Mouse (Mus musculus): ENCODE data around the gene Calr3. TPM values are rescaled to one million over a fixed set of nuclear protein-coding genes. Genes with fewer than 3 reads are reported as not detected.

The Calr3 gene
- total RNA-seq (2021) = 1 to 10 TPM; 1.3 to 2.0 TPM
- long read RNA-seq, experiment 1, partial matches to known transcripts = 0 of 4 reads
- long read RNA-seq, experiment 1, other reads (novel, unspliced or antisense) = 0 of 4 reads
- long read RNA-seq, experiment 2, partial matches to known transcripts = 0 of 2 reads
- long read RNA-seq, experiment 2, other reads (novel, unspliced or antisense) = 0 of 2 reads

GRCm38 (mm10) chr8:72443338-72443993, at the start of gene Calr3, which contains the start of gene 1700030K09Rik:
Gene Calr3, minus strand, starts transcription at chr8:72443870.
Gene 1700030K09Rik, plus strand, starts transcription at chr8:72443880.
- DNase-seq (ENCODE audit: low spot score in 2 of 2) = peak; percentile 93 to 98

GRCm38 (mm10) chr8:72493381-72493780, 49.7 kb upstream of the Calr3 start:
- DNase-seq (ENCODE audit: low spot score in 2 of 2) = no peak

- DNase-seq (ENCODE audit: low spot score in 2 of 2) = peak; percentile 99 to 100
Measured at GRCm38 (mm10) chr8:72492622-72493081, 49.0 kb upstream of the Calr3 start.

- no peak for DNase-seq (ENCODE audit: low spot score in 2 of 2)
Measured at GRCm38 (mm10) chr8:72491680-72492621, 48.3 kb upstream of the Calr3 start, which contains the start of gene Slc35e1. Gene Slc35e1, minus strand, starts transcription at chr8:72492614.

- DNase-seq (ENCODE audit: low spot score in 2 of 2) = no peak
Measured at GRCm38 (mm10) chr8:72491017-72491416, 47.3 kb upstream of the Calr3 start.

- no peak for DNase-seq (ENCODE audit: low spot score in 2 of 2)
Measured at GRCm38 (mm10) chr8:72487014-72487413, 43.3 kb upstream of the Calr3 start.

- peak in 1 of 2 experiments; percentile 42 for DNase-seq (ENCODE audit: low spot score in 2 of 2)
Measured at GRCm38 (mm10) chr8:72485456-72486199, 42.0 kb upstream of the Calr3 start.

GRCm38 (mm10) chr8:72474826-72475546, 31.3 kb upstream of the Calr3 start, which contains the start of gene Cherp:
Gene Cherp, minus strand, starts transcription at chr8:72475226.
- DNase-seq (ENCODE audit: low spot score in 2 of 2) = peak; percentile 86 to 94

GRCm38 (mm10) chr8:72470684-72471083, 27.0 kb upstream of the Calr3 start:
- DNase-seq (ENCODE audit: low spot score in 2 of 2) = no peak

- no peak for DNase-seq (ENCODE audit: low spot score in 2 of 2)
Measured at GRCm38 (mm10) chr8:72469984-72470383, 26.3 kb upstream of the Calr3 start.

GRCm38 (mm10) chr8:72469243-72469642, 25.6 kb upstream of the Calr3 start:
- no peak for DNase-seq (ENCODE audit: low spot score in 2 of 2)

GRCm38 (mm10) chr8:72464211-72464610, 20.5 kb upstream of the Calr3 start:
- DNase-seq (ENCODE audit: low spot score in 2 of 2) = no peak

- DNase-seq (ENCODE audit: low spot score in 2 of 2) = no peak
Measured at GRCm38 (mm10) chr8:72459881-72460533, 16.3 kb upstream of the Calr3 start.

- DNase-seq (ENCODE audit: low spot score in 2 of 2) = no peak
Measured at GRCm38 (mm10) chr8:72458457-72458856, 14.8 kb upstream of the Calr3 start.

- DNase-seq (ENCODE audit: low spot score in 2 of 2) = no peak
Measured at GRCm38 (mm10) chr8:72457806-72458205, 14.1 kb upstream of the Calr3 start.

GRCm38 (mm10) chr8:72455317-72455716, 11.6 kb upstream of the Calr3 start:
- DNase-seq (ENCODE audit: low spot score in 2 of 2) = no peak

- DNase-seq (ENCODE audit: low spot score in 2 of 2) = no peak
Measured at GRCm38 (mm10) chr8:72453904-72454303, 10.2 kb upstream of the Calr3 start.

- DNase-seq (ENCODE audit: low spot score in 2 of 2) = no peak
Measured at GRCm38 (mm10) chr8:72451516-72451915, 7.8 kb upstream of the Calr3 start.

- no peak for DNase-seq (ENCODE audit: low spot score in 2 of 2)
Measured at GRCm38 (mm10) chr8:72445071-72445470, 1.4 kb upstream of the Calr3 start.

- no peak for DNase-seq (ENCODE audit: low spot score in 2 of 2)
Measured at GRCm38 (mm10) chr8:72443994-72444350, 302 bp upstream of the Calr3 start.

Measured in gastrocnemius, postnatal 4 days (tissue).